Mouse (Mus musculus) heart, postnatal 25 days (tissue): ENCODE measurements around the gene Ppm1a. TPM values are rescaled to one million over a fixed set of nuclear protein-coding genes. Genes with fewer than 3 reads are reported as not detected.

Experiments
- DNase-seq: peaks from one replicate; pipeline ENCODE4 v3.0.0; 2022; ENCODE audit warnings: low spot score
- intact Hi-C: fragments of 180-260 bp; cut with DNase I; formaldehyde crosslinking; loops from one replicate; pipeline ENCODE4 v1.15.1; 2025
- total RNA-seq, 2 experiments: library from RNA; stranded (reverse); gene quantifications; 2 replicates each; pipeline ENCODE4 v1.2.3; 2021

Gene Ppm1a
- total RNA-seq, 2 experiments from 2014 or later: 217 to 223 TPM

GRCm38 (mm10) chr12:72847725-72848124, 90.5 kb downstream of the Ppm1a start:
- intact Hi-C loops: loop anchor here (1.0 to 2.0 kb wide), 2 partner anchors 125 to 129 kb away; no protein-coding TSS in a partner anchor
- no peak for DNase-seq

Other genes starting within 250 kb of the Ppm1a start
- 1 to 10 TPM; 3.2 to 4.1 TPM for gene Pcnx4, start 221.1 kb upstream of the Ppm1a start, total RNA-seq
- gene Gm4756, start 107.8 kb upstream of the Ppm1a start, total RNA-seq: not detected
- gene Dhrs7, start 92.5 kb upstream of the Ppm1a start, total RNA-seq: 10 to 100 TPM; 69.0 to 86.7 TPM
- gene Six6, start 182.4 kb downstream of the Ppm1a start, total RNA-seq: not detected
- under 1 TPM; 0.28 to 0.55 TPM for gene 4930447C04Rik, start 183.3 kb downstream of the Ppm1a start, total RNA-seq